Mouse (Mus musculus) bone marrow, adult 2 months (tissue): Measurements from ENCODE around the gene Uap1. TPM values are rescaled to one million over a fixed set of nuclear protein-coding genes. Genes with fewer than 3 reads are reported as not detected.

ENCODE experiments used
- H3K27ac ChIP-seq: fragments of 200-500 bp; 2 replicates; pipeline ENCODE4 v1.5.1; 2012; ENCODE audit warnings: low read depth, mild to moderate bottlenecking, control low read depth, inconsistent platforms, low read length; ENCODE audit not compliant: control insufficient read depth, poor library complexity, insufficient read depth
- H3K4me1 ChIP-seq: fragments of 200-500 bp; 2 replicates; pipeline ENCODE4 v1.6.1; 2011; ENCODE audit warnings: low read length; ENCODE audit not compliant: control insufficient read depth, insufficient read depth
- H3K4me3 ChIP-seq: fragments of 200-500 bp; replicated peaks from 2 replicates; pipeline ENCODE3; 2011; ENCODE audit warnings: mild to moderate bottlenecking, low read depth, low read length, control low read depth; ENCODE audit not compliant: control insufficient read depth
- CTCF ChIP-seq: fragments of 200-500 bp; IDR thresholded peaks from 2 replicates; pipeline ENCODE4 v1.5.1; 2011; ENCODE audit warnings: low read length, control low read depth; ENCODE audit not compliant: control insufficient read depth, insufficient read depth
- POLR2A ChIP-seq: fragments of 200-500 bp; IDR thresholded peaks from 2 replicates; pipeline ENCODE4 v1.6.1; 2011; ENCODE audit warnings: low read depth, mild to moderate bottlenecking, control low read depth, low read length, borderline replicate concordance; ENCODE audit not compliant: control insufficient read depth
- WGBS: fragments of 180-500 bp; shearing (Covaris S2); methylation state at CpG from one replicate; pipeline ENCODE4 v1.1.7; 2018; 5-methylcytosine and 5-hydroxymethylcytosine counted together
- polyA plus RNA-seq: library from polyadenylated mRNA; stranded (reverse); fragments of >200 nt; gene quantifications from 2 replicates; pipeline ENCODE4 v1.2.4, GENCODE M21; 2011; ENCODE audit warnings: low replicate concordance; ENCODE audit not compliant: missing spikeins, insufficient read depth, insufficient read length

The Uap1 gene
- polyA plus RNA-seq, 1 experiment, result 23.4 TPM

GRCm38 (mm10) chr1:170176661-170177239, 2.0 kb upstream of the Uap1 start:
- no peak for TF ChIP-seq POLR2A
- no peak for TF ChIP-seq CTCF
- no peak overlapping the region for H3K27ac ChIP-seq
- H3K4me3 ChIP-seq, result no peak overlapping the region
- WGBS, result 28% methylated on average over 8 of the region's 8 CpGs
- H3K4me1 ChIP-seq, result no peaks in the 10 kb centered on the region

GRCm38 (mm10) chr1:170175848-170176247, 1.1 kb upstream of the Uap1 start:
- H3K27ac ChIP-seq, result no peak overlapping the region
- WGBS, result 49% methylated on average over 6 of the region's 6 CpGs
- TF ChIP-seq POLR2A (no peak), CTCF (no peak)

GRCm38 (mm10) chr1:170173991-170174813, 555 bp downstream of the Uap1 start:
- WGBS, result under 1% methylated on average over 50 of the region's 50 CpGs
- no peak for TF ChIP-seq CTCF
- TF ChIP-seq POLR2A, result no peak
- no peaks in the 10 kb centered on the region; the same call in 1 of the 2 replicates for H3K4me1 ChIP-seq
- H3K4me3 ChIP-seq, result peak overlapping the region; percentile 62
- peak overlapping the region; percentile 84 for H3K27ac ChIP-seq

More at GRCm38 (mm10) chr1:170175848-170176247, 1.1 kb upstream of the Uap1 start:
- Histone ChIP-seq H3K4me1 (no peaks in the 10 kb centered on the region), H3K4me3 (no peak overlapping the region)

GRCm38 (mm10) chr1:170167781-170168180, 7.0 kb downstream of the Uap1 start:
- Histone ChIP-seq H3K4me1 (no peaks in the 10 kb centered on the region; the same call in 1 of the 2 replicates), H3K4me3 (no peak overlapping the region), H3K27ac (no peak overlapping the region)
- 63% methylated on average over 6 of the region's 6 CpGs for WGBS
- TF ChIP-seq CTCF (no peak), POLR2A (no peak)

GRCm38 (mm10) chr1:170164913-170165312, 9.8 kb downstream of the Uap1 start:
- 38% methylated on average over 3 of the region's 3 CpGs for WGBS
- no peak overlapping the region for H3K27ac ChIP-seq
- no peak overlapping the region for H3K4me3 ChIP-seq
- TF ChIP-seq POLR2A (no peak), CTCF (no peak)
- H3K4me1 ChIP-seq, result no peaks in the 10 kb centered on the region; the same call in 1 of the 2 replicates

GRCm38 (mm10) chr1:170164053-170164614, 10.6 kb downstream of the Uap1 start:
- TF ChIP-seq CTCF (no peak), POLR2A (no peak)
- Histone ChIP-seq H3K4me3 (no peak overlapping the region), H3K27ac (no peak overlapping the region), H3K4me1 (no peaks in the 10 kb centered on the region; the same call in 1 of the 2 replicates)
- 53% methylated on average over 2 of the region's 2 CpGs for WGBS

- H3K4me3 ChIP-seq, result no peak overlapping the region
- WGBS, result 22% methylated on average over 3 of the region's 3 CpGs
- no peak for TF ChIP-seq POLR2A
- TF ChIP-seq CTCF, result no peak
- H3K4me1 ChIP-seq, result no peaks in the 10 kb centered on the region; the same call in 1 of the 2 replicates
- no peak overlapping the region for H3K27ac ChIP-seq
These were observed 11.3 kb downstream of the Uap1 start for GRCm38 (mm10) chr1:170163398-170163943.

- H3K4me3 ChIP-seq, result no peak overlapping the region
- 36% methylated on average over 6 of the region's 6 CpGs for WGBS
- TF ChIP-seq POLR2A (no peak), CTCF (no peak)
- no peak overlapping the region for H3K27ac ChIP-seq
- no peaks in the 10 kb centered on the region; the same call in 1 of the 2 replicates for H3K4me1 ChIP-seq
These were observed 12.9 kb downstream of the Uap1 start for GRCm38 (mm10) chr1:170161852-170162251.
